ENCODE assay signal across 8 mouse cellular contexts in the genomic region with DNA sequence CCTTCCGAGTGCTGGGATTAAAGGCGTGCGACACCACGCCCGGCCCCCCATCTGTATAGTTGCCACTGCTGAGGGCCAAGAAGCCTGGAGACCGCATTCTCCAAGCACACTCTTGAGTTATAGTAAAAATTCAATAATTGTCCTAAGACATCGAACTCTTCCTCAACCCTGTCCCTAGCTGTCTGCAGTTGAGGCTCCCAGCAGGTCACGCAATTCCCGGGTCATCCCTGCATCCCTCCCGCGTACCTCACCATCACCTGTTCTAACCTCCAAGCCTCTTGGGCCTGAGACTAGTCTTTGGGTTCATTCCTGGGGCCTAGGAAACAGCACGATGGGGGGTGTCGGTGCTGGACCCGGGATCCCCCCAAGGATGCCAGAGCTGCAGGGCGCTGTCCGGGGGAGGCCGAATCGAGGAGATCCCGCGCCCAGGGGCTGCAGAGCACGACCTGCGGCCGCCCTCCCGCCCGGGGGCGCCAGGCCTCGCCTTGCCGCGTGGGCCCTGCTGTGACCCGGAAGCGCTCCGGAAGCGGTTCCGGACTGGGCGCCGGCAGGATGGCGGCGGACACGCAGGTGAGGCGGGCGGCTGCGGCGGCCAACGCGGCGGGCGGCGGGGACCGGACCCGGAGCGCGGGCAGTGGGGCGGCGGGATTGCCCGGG. TPM values are rescaled to one million over a fixed set of nuclear protein-coding genes. Genes with fewer than 3 reads are reported as not detected.
DNase-seq lines count a peak whose midpoint lies in the region; ATAC-seq and TF ChIP-seq lines count a peak whose summit lies in the region.

A gene (plus strand): TSS at position 518 of the 657 bp plus-strand sequence.

- ATAC-seq in lung, embryonic 15.5 days (ENCODE audit: borderline replicate concordance, extremely low read depth, low FRiP score, low TSS enrichment), result peak; percentile 83

- H3K4me1 ChIP-seq in lung, embryonic 15.5 days, result peaks cover 58% of the 10 kb centered on the region
- peaks cover 31% of the 10 kb centered on the region for H3K4me1 ChIP-seq in olfactory bulb, adult 2 months (ENCODE audit: control insufficient read depth, insufficient read depth, low read length)
- H3K4me1 ChIP-seq in thymus, adult 2 months (replicated peaks; ENCODE audit: control insufficient read depth, insufficient read depth, low read length), result peaks cover 18% of the 10 kb centered on the region

- DNase-seq in MEL-GATA-1-ER (ENCODE audit: extremely low read depth, low read depth), result peak; percentile 55
- peak; percentile 75 for DNase-seq in cerebellum, adult 8-10 months
- DNase-seq in forelimb bud, embryonic 11.5 days (ENCODE audit: low read depth, low spot score), result peak; percentile 67
- DNase-seq in heart, postnatal 4 days, result peak; percentile 82
- peak in 1 of 2 experiments; percentile 62 for DNase-seq in layer of hippocampus, adult 8-10 months (ENCODE audit: low spot score in 2 of 2)
- peak; percentile 79 for DNase-seq in thymus, adult 2 months

- TF ChIP-seq CTCF in olfactory bulb, adult 2 months (IDR thresholded peaks at IDR 0.05; ENCODE audit: insufficient read depth, low read depth, low read length), result peak; percentile 13; the same call in 1 of the 2 replicates
- TF ChIP-seq CTCF in thymus, adult 2 months (IDR thresholded peaks at IDR 0.05; ENCODE audit: borderline replicate concordance, control insufficient read depth, extremely low read depth, insufficient read depth, low read length, poor library complexity), result peak; percentile 65; the same call in 1 of the 2 replicates

- peak within 1 kb of the TSS; percentile 99 for H3K4me3 ChIP-seq in lung, embryonic 15.5 days
- H3K4me3 ChIP-seq in olfactory bulb, adult 2 months (ENCODE audit: insufficient read depth, low read depth, low read length), result peak within 1 kb of the TSS; percentile 92
- H3K4me3 ChIP-seq in thymus, adult 2 months (ENCODE audit: control insufficient read depth, insufficient read depth, low read length), result peak within 1 kb of the TSS; percentile 96

- H3K9me3 ChIP-seq in lung, embryonic 15.5 days, result no peaks in the 10 kb centered on the region

- H3K27ac ChIP-seq in lung, embryonic 15.5 days, result peak within 1 kb of the TSS; percentile 69
- H3K27ac ChIP-seq in olfactory bulb, adult 2 months (ENCODE audit: insufficient read depth, low read depth, low read length), result peak within 1 kb of the TSS; percentile 70; the same call in 1 of the 2 replicates
- no peak within 1 kb of the TSS for H3K27ac ChIP-seq in thymus, adult 2 months (ENCODE audit: control insufficient read depth, insufficient read depth, low read length)

- peaks cover 36% of the 10 kb centered on the region for H3K36me3 ChIP-seq in lung, embryonic 15.5 days
- peaks cover 29% of the 10 kb centered on the region for H3K36me3 ChIP-seq in thymus, adult 2 months (ENCODE audit: control insufficient read depth, insufficient read depth, low read length)

- 2% methylated on average over 38 of the region's 55 CpGs for WGBS in lung, embryonic 15.5 days
- WGBS in olfactory bulb, adult 2 months, result 3% methylated on average over 51 of the region's 55 CpGs
- 10% methylated on average over 55 of the region's 55 CpGs for WGBS in thymus, adult 2 months

- peak within 1 kb of the TSS; percentile 92 for H3K9ac ChIP-seq in lung, embryonic 15.5 days

- no peak; the same call in 1 of the 2 replicates for TF ChIP-seq POLR2A in olfactory bulb, adult 2 months (IDR thresholded peaks at IDR 0.05; ENCODE audit: insufficient read depth, low read depth, low read length)
- peak; percentile 61; the same call in 1 of the 2 replicates for TF ChIP-seq POLR2A in thymus, adult 2 months (IDR thresholded peaks at IDR 0.05; ENCODE audit: control insufficient read depth, extremely low read depth, insufficient read depth, low read length, poor library complexity)

- peak within 1 kb of the TSS; percentile 91 for H3K4me2 ChIP-seq in lung, embryonic 15.5 days

- no peaks in the 10 kb centered on the region for H3K27me3 ChIP-seq in lung, embryonic 15.5 days
- no peaks in the 10 kb centered on the region for H3K27me3 ChIP-seq in thymus, adult 2 months (ENCODE audit: control insufficient read depth, insufficient read depth, low read length)

RNA-seq across cellular contexts. Expression of the gene that starts here (rescaled TPM):
- 10 to 100 TPM; 52.7 to 56.7 TPM for total RNA-seq in heart, postnatal 4 days (2021)
- 10 to 100 TPM; 72.7 to 85.7 (median 77.4) TPM for total RNA-seq in layer of hippocampus, adult 8-10 months (2022)
- polyA plus RNA-seq in lung, embryonic 15.5 days (2015; fragmentation: Nextera tagmentation; extraction: Ambion mirVana), result 35.6 and 40.0 TPM in 2 replicates
- not detected in 2 replicates for polyA plus RNA-seq in olfactory bulb, adult 2 months (2012; ENCODE audit: insufficient read depth, insufficient read length, low replicate concordance, missing spikeins)
- polyA plus RNA-seq in thymus, adult 2 months (2012; rRNA removed), result 87.8 and 109 TPM in 2 replicates

Comparison
In these comparisons a context has a peak if more than half of its experiments do, and no peak if none do; other contexts are left out.
1. RNA of the gene that starts here (polyA plus RNA-seq): 87.8 to 109 TPM in thymus, adult 2 months and 35.6 to 40.0 TPM in lung, embryonic 15.5 days; not detected in olfactory bulb, adult 2 months; every median in the first group is over 10 times any median in the second.
2. Peak in every context shown above with its lines, with median percentiles within 50 percentile points of each other: H3K4me3 ChIP-seq.